Mouse (Mus musculus): ENCODE measurements around the gene Gpr179.
"Not testable (repeated sequence)": the region's sequence is repeated elsewhere in the genome, so short reads cannot be mapped to it uniquely, and the experiment has no call there.

GRCm38 (mm10) chr11:97357663-97358062 lies 5.8 kb upstream of the Gpr179 start:
- TF ChIP-seq CTCF (IDR thresholded peaks at IDR 0.05; ENCODE audit: extremely low read depth, insufficient read length, insufficient replicate concordance, low read depth, low read length), result peak; percentile 77; the same call in 1 of the 2 replicates
- not testable (repeated sequence) for TF ChIP-seq POLR2A (IDR thresholded peaks at IDR 0.05; ENCODE audit: low read depth, low read length)

Data from small intestine, adult 2 months (tissue).